Mouse (Mus musculus) brain, embryonic 14.5 days (tissue): ENCODE data around the gene Sema3b.

ENCODE experiments used
- CTCF ChIP-seq: fragments of 200-500 bp; IDR thresholded peaks from 2 replicates; pipeline ENCODE4 v1.5.1; 2012; ENCODE audit warnings: inconsistent platforms, mild to moderate bottlenecking, moderate library complexity, borderline replicate concordance; ENCODE audit not compliant: insufficient read depth, insufficient read length; ENCODE audit errors: extremely low read depth
- POLR2A ChIP-seq: fragments of 200-500 bp; IDR thresholded peaks from 2 replicates; pipeline ENCODE4 v1.6.1; 2012; ENCODE audit warnings: mild to moderate bottlenecking, inconsistent platforms, borderline replicate concordance; ENCODE audit not compliant: poor library complexity, insufficient read depth, insufficient read length, severe bottlenecking; ENCODE audit errors: extremely low read depth

- TF ChIP-seq CTCF = no peak
- no peak for TF ChIP-seq POLR2A
These were observed 6.0 kb upstream of the Sema3b start for GRCm38 (mm10) chr9:107615035-107615434.
